ENCODE assay signal across 9 mouse cellular contexts in the genomic region with DNA sequence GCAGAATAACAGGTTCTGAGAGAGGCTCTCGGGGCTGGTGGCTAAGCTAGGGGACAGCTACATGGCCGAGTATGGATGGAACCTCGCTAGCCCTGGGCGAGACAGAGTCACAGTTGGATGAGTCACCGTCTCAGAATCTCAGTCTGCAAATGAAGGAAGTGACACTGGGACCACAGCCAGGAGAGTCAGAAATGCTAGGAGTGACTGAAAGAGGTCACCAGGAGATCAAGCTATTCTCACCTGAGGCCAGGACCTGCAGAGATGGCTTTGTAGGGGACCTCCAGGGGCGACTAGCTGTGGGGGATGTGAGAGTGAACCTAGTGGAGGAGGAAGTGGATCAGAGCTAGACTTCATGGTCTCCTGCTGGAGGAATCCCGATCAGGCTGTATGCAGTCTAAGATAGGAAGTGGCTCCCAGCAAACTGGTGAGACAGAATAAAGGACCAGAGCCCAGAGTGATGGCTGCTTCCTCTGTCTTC.
DNase-seq lines count a peak whose midpoint lies in the region; ATAC-seq and TF ChIP-seq lines count a peak whose summit lies in the region.
"Had no signal": no experiment of that assay in that cellular context is flagged by ENCODE, and none has a peak within 500 bp of the region (broad histone marks: within the 10 kb centered on the region; RNA-seq: fewer than 3 reads in every experiment).

No protein-coding gene starts in this region.

- no peak for TF ChIP-seq CTCF in layer of hippocampus, adult 2 months (conservative IDR thresholded peaks at IDR 0.05)

- peak; percentile 72 for ATAC-seq in monocyte, adult 5-6 weeks (replicated peaks; ENCODE audit: insufficient number of reproducible peaks, low FRiP score, low TSS enrichment, poor library complexity, severe bottlenecking)

- peak; percentile 77 for DNase-seq in layer of hippocampus, adult 9-11 months
- DNase-seq in layer of hippocampus, adult 2 months (ENCODE audit: low spot score in 2 of 2) = no peak
- DNase-seq in heart, adult 11 months = peak; percentile 96
- peak; percentile 56 for DNase-seq in kidney, postnatal 10 days
- DNase-seq in T-cell, adult 2 months (ENCODE audit: low spot score) = no peak
- DNase-seq in thymus, postnatal 25 days = no peak
- no peak for DNase-seq in retina, postnatal 1 day

- no peak overlapping the region for H3K4me3 ChIP-seq in layer of hippocampus, adult 2 months
- H3K4me3 ChIP-seq: embryonic facial prominence, embryonic 13.5 days had no signal

- no peak overlapping the region for H3K27ac ChIP-seq in layer of hippocampus, adult 2 months
- H3K27ac ChIP-seq: embryonic facial prominence, embryonic 13.5 days had no signal

Comparison
In these comparisons a context has a peak if more than half of its experiments do, and no peak if none do; other contexts are left out.
1. DNase-seq: peak in layer of hippocampus, adult 9-11 months (single experiment), heart, adult 11 months (single experiment) and kidney, postnatal 10 days (single experiment); none in layer of hippocampus, adult 2 months (0 of 2), T-cell, adult 2 months (single experiment), thymus, postnatal 25 days (single experiment) and retina, postnatal 1 day (single experiment).